Mouse (Mus musculus) hindbrain, embryonic 16.5 days (tissue): ENCODE measurements around the gene Stk11. TPM values are rescaled to one million over a fixed set of nuclear protein-coding genes. Genes with fewer than 3 reads are reported as not detected.

Experiments used
- ATAC-seq: fragments of 200-750 bp; cut with Nextera tagmentation; 2 replicates; pipeline ENCODE4 v1.8.0; 2017; ENCODE audit warnings: moderate TSS enrichment, moderate library complexity
- H3K27ac ChIP-seq: fragments of 300-500 bp; sonication (generic); 2 replicates; pipeline ENCODE4 v1.5.1; 2014; ENCODE audit warnings: low read depth, mild to moderate bottlenecking, control low read depth, low read length, moderate library complexity
- H3K27me3 ChIP-seq: fragments of 300-500 bp; sonication (generic); replicated peaks from 2 replicates; pipeline ENCODE4 v1.6.1; 2014; ENCODE audit warnings: low read length; ENCODE audit not compliant: control insufficient read depth, insufficient read depth
- H3K36me3 ChIP-seq: fragments of 300-500 bp; sonication (generic); 2 replicates; pipeline ENCODE4 v1.6.1; 2014; ENCODE audit warnings: mild to moderate bottlenecking, low read length, moderate library complexity, mixed read lengths; ENCODE audit not compliant: control insufficient read depth, insufficient read depth
- H3K4me1 ChIP-seq: fragments of 300-500 bp; sonication (generic); 2 replicates; pipeline ENCODE4 v1.6.1; 2014; ENCODE audit warnings: low read depth, low read length; ENCODE audit not compliant: control insufficient read depth, insufficient read depth
- H3K4me2 ChIP-seq: fragments of 300-500 bp; sonication (generic); 2 replicates; pipeline ENCODE4 v1.6.1; 2014; ENCODE audit warnings: mild to moderate bottlenecking, low read length, control low read depth, moderate library complexity
- H3K4me3 ChIP-seq: fragments of 300-500 bp; sonication (generic); 2 replicates; pipeline ENCODE4 v1.5.1; 2014; ENCODE audit warnings: mild to moderate bottlenecking, low read length, control low read depth, moderate library complexity
- H3K9ac ChIP-seq: fragments of 300-500 bp; sonication (generic); 2 replicates; pipeline ENCODE4 v1.6.1; 2014; ENCODE audit warnings: low read depth, mild to moderate bottlenecking, control low read depth, low read length, moderate library complexity
- H3K9me3 ChIP-seq: fragments of 300-500 bp; sonication (generic); 2 replicates; pipeline ENCODE4 v1.6.1; 2014; ENCODE audit warnings: mild to moderate bottlenecking, low read length, moderate library complexity; ENCODE audit not compliant: control insufficient read depth
- whole genome bisulfite sequencing: fragments of 180-500 bp; shearing (Covaris S2); extraction: QIAGEN DNeasy Blood & Tissue Kit; methylation state at CpG from one replicate; pipeline ENCODE4 v1.1.7; 2014; 5-methylcytosine and 5-hydroxymethylcytosine counted together
- polyA plus RNA-seq: library from polyadenylated mRNA; unstranded; fragments of >200 nt; fragmentation: Nextera tagmentation; extraction: Ambion mirVana; gene quantifications from 2 replicates; pipeline ENCODE4 v1.2.1, GENCODE M21; 2015

Stk11 gene
- polyA plus RNA-seq, 1 experiment from 2014 or later, result 17.7 TPM

DNA sequence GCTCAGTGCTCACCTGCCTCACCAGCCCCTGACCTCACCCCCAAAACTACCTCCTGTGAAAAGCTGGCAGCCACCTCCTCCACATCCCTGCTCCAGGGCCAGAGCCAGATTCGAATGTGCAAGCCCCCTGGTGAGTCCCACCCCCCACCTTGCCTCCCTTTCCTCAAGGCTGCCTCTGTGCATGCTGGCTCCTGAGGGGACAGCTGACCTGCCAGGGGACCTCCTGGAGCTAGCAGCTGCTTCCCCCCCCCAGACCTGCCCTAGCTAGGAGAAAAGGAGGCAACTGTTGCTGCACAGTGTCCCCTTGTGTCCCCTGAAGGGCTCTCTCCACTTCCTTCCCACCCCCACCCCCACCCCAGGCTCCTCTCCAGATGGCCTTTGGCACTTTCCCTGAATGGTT is 39.7 kb downstream of the Stk11 start:
- no peak overlapping the region for H3K4me2 ChIP-seq

DNA sequence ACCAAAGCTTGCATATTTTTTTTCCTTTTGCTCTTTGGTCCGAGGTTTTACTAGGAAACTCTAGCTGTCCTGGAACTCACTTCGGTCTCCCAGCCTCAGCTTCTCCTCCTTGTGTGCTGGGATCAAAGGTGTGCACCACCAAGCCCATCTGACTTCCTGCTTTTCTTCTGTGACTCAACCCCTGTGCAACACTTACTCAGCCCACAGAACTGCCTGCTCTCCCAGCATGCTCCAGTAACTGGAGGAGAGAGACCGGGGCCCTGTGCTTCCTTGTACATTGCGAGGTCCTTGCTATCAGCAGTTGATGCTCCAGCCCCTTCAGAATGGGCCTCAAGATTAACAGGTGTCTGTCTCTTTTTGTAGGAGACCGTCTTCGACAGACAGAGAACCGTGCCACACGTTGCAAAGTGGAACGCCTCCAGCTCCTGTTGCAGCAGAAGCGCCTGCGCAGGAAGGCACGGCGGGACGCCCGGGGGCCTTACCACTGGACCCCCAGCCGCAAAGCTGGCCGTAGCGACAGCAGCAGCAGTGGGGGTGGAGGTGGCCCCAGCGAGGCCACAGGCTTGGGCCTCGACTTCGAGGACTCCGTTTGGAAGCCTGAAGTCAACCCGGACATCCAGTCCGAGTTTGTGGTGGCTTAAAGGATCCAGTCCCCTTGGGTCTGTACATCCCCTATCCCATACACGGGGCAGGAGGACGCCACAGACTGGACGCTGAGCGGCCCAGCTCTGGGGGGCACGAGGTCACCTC is 40.6 kb downstream of the Stk11 start:
- no peaks in the 10 kb centered on the region for H3K9me3 ChIP-seq
- no peak overlapping the region for H3K4me2 ChIP-seq
- WGBS, result 80% methylated on average over 29 of the region's 29 CpGs
- H3K4me1 ChIP-seq, result peaks cover 61% of the 10 kb centered on the region
- ATAC-seq, result no peak
- no peaks in the 10 kb centered on the region for H3K27me3 ChIP-seq
- H3K27ac ChIP-seq, result peak overlapping the region; percentile 61
- H3K4me3 ChIP-seq, result no peak overlapping the region
- H3K36me3 ChIP-seq, result peaks cover 40% of the 10 kb centered on the region
- H3K9ac ChIP-seq, result no peak overlapping the region

More for the DNA sequence above, 39.7 kb downstream of the Stk11 start:
- H3K9ac ChIP-seq, result no peak overlapping the region; the same call in 1 of the 2 replicates
- no peaks in the 10 kb centered on the region for H3K9me3 ChIP-seq
- H3K36me3 ChIP-seq, result peaks cover 40% of the 10 kb centered on the region
- H3K27ac ChIP-seq, result peak overlapping the region; percentile 39; the same call in 1 of the 2 replicates
- H3K4me1 ChIP-seq, result peaks cover 52% of the 10 kb centered on the region
- H3K27me3 ChIP-seq, result no peaks in the 10 kb centered on the region
- WGBS, result 27% methylated on average over 1 of the region's 1 CpGs
- ATAC-seq, result no peak
- H3K4me3 ChIP-seq, result no peak overlapping the region

DNA sequence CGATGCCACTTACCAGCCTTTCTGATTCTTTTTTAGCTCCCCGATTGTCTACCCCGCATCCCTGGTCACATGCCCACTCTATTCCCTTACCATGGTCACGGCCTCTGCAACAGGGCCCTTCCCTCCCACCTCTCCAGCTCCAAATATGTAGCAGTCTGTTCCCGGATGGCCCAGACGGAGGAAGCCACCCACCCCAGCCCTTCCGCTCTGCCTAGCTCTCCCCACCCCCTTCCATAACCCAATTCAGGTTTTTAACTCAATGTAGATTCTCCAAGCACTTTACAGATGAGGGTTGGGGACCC is 41.1 kb downstream of the Stk11 start:
- no peaks in the 10 kb centered on the region for H3K27me3 ChIP-seq
- peaks cover 40% of the 10 kb centered on the region for H3K36me3 ChIP-seq
- peak overlapping the region; percentile 91 for H3K27ac ChIP-seq
- H3K9ac ChIP-seq, result no peak overlapping the region
- H3K4me1 ChIP-seq, result peaks cover 66% of the 10 kb centered on the region
- WGBS, result 53% methylated on average over 7 of the region's 7 CpGs
- H3K9me3 ChIP-seq, result no peaks in the 10 kb centered on the region
- H3K4me3 ChIP-seq, result no peak overlapping the region
- no peak for ATAC-seq
- H3K4me2 ChIP-seq, result no peak overlapping the region

DNA sequence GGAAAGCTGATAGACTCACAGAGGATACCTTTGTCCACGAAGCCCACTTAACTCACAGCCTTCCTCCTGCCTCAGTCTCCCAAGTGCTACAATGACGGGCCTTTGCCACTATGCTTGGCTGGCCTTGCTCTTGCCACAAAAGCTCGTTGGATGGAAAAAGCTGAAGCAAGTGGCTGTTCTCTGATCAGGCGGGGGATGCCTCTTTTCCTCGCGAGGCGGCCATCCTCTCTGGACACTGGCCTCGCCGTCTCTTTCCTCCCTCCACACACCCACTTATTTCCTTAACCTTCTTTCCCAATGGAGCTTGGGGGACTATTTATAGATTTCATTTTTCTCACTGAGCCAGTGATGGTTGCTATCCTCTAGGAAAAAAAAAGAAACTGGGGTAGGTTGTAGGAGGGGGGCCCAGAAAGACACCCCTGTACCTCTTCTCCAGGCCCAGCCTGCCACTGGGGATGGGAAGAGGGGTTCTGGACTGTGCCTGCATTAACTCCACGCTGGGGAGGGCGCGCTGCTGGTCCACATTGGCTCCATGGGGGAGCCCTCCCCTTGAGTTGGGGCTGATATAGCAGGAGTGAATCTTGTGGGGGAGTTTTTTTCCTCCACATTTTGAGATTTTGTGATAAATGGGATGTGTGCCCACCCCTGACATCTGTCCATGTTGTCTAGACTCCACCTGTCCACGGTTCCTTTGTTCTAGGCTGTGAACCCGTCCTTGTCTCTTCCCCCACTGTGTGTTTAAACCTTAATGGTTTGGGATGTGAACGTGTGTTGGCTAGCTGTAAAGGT is 41.7 kb downstream of the Stk11 start:
- Histone ChIP-seq H3K4me2 (no peak overlapping the region), H3K4me3 (no peak overlapping the region), H3K27me3 (no peaks in the 10 kb centered on the region), H3K9ac (peak overlapping the region; percentile 38), H3K9me3 (no peaks in the 10 kb centered on the region), H3K27ac (peak overlapping the region; percentile 91), H3K36me3 (peaks cover 40% of the 10 kb centered on the region), H3K4me1 (peaks cover 63% of the 10 kb centered on the region)
- 50% methylated on average over 15 of the region's 15 CpGs for WGBS
- ATAC-seq, result no peak

DNA sequence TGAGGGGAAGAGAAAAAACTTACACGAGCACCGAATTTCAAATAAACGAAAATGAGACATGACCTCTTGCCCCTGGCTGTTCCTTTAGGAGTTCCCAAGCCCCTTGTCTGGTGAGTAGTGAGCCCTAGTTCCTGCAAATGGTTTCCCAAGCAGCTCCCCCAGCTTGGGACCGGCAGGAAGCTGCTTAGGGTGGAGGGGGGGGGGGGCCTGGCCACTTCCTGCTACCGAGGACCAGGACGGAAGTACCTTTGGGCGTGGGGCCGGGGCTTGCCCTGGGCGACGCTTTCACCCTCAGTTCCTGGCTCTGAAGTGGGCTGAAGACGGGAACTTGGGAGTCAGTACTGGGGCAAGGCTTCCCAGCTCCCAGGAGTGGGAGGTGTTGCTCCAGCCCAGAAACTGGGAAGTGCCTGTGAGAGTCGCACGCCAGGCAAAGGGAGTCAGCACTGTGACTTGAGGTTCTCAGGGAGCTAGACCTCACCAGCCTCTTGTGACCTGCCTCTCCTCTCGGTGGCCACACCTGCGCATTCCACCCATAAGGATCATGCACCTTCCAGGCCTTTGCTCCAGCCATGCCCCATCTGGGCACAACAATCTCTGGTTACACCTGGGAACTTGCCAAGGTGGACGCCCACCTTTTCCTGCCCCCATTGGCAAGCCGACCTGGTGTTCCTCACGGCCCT is 42.8 kb downstream of the Stk11 start:
- no peaks in the 10 kb centered on the region for H3K9me3 ChIP-seq
- H3K36me3 ChIP-seq, result peaks cover 40% of the 10 kb centered on the region
- no peaks in the 10 kb centered on the region for H3K27me3 ChIP-seq
- WGBS, result 13% methylated on average over 18 of the region's 18 CpGs
- H3K27ac ChIP-seq, result peak overlapping the region; percentile 91
- no peak overlapping the region; the same call in 1 of the 2 replicates for H3K4me3 ChIP-seq
- no peak overlapping the region for H3K9ac ChIP-seq
- ATAC-seq, result no peak
- H3K4me2 ChIP-seq, result no peak overlapping the region; the same call in 1 of the 2 replicates
- H3K4me1 ChIP-seq, result peaks cover 52% of the 10 kb centered on the region

DNA sequence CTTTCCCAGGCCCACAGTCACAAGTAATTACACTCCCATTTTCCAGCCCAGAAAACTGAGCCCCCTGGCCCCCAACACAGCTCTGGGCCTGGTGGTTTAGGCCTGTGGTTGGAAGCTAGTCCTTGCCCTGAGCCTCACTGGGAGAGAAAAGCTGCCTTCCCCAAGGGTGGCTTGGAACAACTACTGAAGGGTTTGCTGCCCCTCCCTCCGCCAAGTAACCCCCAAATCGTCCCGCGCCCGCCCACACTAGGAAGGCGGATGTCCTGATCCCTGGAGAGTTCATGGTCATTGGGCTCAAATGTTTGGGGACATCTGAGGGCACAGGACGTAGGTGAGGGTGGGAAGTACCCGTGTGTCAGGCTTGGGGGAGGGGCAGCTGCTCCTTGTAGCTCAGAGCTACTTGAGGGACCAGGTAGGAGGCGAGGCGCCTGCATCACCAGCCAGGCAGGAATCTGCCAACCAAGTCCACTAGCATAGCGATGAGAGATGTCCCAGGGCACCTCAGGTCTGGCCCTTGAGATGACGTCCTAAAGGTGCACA is 43.5 kb downstream of the Stk11 start:
- 8% methylated on average over 12 of the region's 12 CpGs for WGBS
- ATAC-seq, result peak; percentile 20; the same call in 1 of the 2 replicates
- Histone ChIP-seq H3K9me3 (no peaks in the 10 kb centered on the region), H3K4me1 (peaks cover 49% of the 10 kb centered on the region), H3K4me3 (peak overlapping the region; percentile 51), H3K9ac (peak overlapping the region; percentile 65), H3K27me3 (no peaks in the 10 kb centered on the region), H3K4me2 (peak overlapping the region; percentile 80), H3K36me3 (peaks cover 34% of the 10 kb centered on the region), H3K27ac (peak overlapping the region; percentile 91)

DNA sequence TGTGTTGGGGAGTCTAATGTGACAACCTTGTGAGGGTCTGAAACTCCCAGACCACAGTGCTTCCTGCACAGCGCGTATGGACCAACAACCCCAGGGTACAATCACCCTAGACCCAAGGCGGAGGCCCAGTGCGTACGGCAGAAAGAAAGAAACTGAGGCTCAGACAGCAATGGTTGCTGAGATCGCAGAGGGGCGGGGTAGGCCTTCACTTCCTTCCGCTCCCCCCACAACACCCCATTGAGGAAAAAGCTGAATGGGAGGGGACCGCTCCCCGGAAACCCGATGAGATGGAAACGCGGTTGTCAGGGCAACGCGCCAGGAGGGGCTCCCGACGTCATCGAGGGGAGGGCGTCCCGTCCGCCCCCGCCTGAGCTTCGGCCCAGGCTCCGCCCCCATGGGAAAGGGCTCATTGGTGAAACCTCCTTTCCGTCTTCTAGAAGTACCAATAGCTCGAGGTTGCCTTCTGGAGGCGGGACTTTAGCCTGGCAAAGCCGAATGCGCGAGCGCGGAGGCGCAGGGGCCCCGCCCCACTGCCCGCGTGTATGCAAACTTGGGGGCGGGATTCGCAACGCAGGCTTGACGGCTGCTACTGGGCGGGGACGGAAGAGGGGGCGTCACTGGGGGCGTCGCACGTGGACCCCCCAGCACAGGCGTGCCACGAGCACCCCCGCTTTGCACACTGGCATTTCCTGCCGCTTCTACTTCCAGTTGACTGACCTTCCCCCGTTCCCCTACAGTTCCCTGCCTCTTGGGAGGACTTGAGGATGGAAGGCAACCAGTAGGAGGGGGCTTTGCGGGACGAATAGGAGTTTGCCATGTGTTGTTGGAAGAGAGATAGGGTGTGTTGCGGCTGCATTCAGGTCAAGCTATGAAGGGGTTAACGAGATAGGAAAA is 44.2 kb downstream of the Stk11 start:
- WGBS, result under 1% methylated on average over 53 of the region's 55 CpGs
- Histone ChIP-seq H3K9me3 (no peaks in the 10 kb centered on the region), H3K27ac (peak overlapping the region; percentile 91), H3K36me3 (peaks cover 27% of the 10 kb centered on the region), H3K4me1 (peaks cover 53% of the 10 kb centered on the region), H3K4me3 (peak overlapping the region; percentile 51), H3K4me2 (peak overlapping the region; percentile 80), H3K9ac (peak overlapping the region; percentile 65), H3K27me3 (no peaks in the 10 kb centered on the region)
- peak; percentile 92 for ATAC-seq
